Mouse (Mus musculus): ENCODE measurements around the gene Cilp.
"Not testable (repeated sequence)": the region's sequence is repeated elsewhere in the genome, so short reads cannot be mapped to it uniquely, and the experiment has no call there.

Gene Cilp

DNA sequence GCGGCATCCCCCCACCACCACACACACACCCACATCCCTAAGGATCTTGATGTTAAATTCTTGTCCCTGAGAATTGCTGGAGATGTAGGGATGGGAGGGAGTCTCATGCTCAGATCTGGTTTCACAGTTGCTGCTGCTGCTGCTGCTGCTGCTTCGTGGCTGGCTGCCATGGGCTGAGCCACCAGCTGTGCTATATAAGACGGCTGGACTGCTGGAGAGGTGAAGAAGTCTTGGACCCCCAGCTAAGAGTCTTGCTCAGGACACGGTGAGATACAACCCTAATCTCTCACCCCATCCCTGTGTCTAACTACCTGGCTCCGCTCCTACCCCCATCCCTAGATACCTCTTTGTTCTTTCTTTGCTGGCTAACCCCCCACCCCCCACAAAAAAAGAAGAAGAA lies at the start of gene Cilp:
Gene Cilp (plus strand): TSS at position 222 of the 400 bp plus-strand sequence.
- no peak for DNase-seq

DNA sequence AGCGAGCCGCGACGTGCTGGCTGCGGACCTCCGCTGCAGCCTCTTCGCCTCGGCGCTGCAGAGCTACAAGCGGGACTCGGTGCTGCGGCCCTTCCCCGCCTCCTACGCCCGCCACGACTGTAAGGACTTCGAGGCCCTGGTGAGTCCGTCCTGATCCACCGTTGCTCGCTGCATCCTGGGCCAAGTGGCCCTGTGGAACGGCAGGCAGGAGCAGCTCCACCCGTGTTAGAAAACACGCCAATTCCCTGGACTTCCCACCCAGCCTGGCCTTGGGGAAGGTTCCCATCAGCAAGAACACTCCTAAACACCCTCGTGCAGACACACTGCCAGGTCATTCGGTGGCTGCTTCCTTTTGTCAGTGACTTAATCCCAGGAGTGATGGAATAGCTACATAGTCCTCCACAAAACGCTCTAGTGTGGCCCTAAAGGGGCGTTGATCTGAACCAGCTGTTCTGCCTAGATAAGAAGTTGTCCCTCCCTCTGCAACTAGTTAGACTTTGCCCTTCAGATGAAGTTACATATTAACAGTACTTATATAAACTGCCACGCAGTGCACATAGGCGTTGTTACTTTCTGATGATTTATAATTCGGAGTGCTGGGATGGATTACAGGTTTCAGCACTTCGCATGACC lies 49.4 kb upstream of the Cilp start:
- no peak for DNase-seq

DNA sequence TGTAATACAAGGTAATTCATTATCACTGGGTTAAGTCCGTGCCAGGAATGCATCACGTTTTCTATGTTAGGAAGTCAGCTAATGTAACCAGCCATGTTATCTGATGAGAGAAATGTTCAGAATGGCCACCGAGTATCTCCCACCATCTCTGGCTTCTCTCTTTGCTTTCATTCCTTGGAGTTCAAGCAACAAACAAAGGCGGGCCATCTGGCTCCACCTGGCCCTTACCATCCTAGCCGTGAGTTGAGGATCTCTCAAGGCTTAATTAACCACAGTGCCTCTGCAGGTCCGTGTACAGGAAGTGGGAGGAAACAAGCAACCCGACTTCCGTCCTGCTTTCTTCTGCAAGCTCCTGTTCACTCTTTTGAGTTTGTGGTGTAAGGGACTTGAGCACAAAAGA lies 48.0 kb upstream of the Cilp start:
- peak; percentile 42 to 51 for DNase-seq

DNA sequence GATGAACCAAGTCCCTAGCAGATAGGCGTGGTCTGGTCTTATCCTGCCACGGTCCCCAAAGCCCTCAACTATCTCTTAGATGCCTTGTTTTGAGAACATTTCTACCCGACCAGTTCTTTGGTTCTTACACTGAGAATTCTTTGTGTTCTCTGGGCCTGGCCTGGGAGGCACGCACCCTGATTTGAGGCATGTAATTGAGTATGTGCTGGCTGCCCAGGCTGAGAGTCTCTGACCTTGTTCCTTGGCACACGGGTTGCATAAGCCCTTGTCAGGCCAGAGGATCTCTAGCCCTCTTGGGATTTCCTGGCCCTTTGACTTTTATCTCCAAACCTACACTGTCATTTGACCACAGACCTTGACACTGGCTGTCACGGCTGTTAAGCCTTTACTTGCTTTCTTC lies 47.3 kb upstream of the Cilp start:
- peak in 1 of 2 experiments; percentile 23 for DNase-seq

GRCm38 (mm10) chr9:65218916-65219315 lies 46.1 kb upstream of the Cilp start:
- DNase-seq = no peak

GRCm38 (mm10) chr9:65220398-65220797 lies 44.6 kb upstream of the Cilp start:
- DNase-seq = not testable (repeated sequence)

DNA sequence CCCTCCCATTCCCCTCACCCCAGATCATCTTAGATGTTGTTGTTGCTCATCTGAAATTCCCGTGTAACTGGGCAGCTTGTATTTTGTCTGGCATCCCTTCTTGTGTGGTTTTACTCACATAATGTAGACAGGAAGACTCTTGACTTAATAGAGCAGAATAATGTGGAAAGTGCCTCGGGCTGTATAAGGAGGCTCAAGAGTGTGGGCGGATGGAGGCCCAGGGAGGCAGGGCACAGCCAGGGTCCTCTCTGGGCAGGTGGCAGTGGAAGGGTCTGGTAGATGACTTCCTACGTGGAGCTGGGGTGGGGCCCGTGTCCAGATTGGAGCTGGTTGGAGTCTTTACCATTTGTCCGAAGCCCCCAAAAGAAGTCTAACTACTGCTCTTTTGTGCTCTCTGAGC lies 41.1 kb upstream of the Cilp start:
- DNase-seq = no peak

DNA sequence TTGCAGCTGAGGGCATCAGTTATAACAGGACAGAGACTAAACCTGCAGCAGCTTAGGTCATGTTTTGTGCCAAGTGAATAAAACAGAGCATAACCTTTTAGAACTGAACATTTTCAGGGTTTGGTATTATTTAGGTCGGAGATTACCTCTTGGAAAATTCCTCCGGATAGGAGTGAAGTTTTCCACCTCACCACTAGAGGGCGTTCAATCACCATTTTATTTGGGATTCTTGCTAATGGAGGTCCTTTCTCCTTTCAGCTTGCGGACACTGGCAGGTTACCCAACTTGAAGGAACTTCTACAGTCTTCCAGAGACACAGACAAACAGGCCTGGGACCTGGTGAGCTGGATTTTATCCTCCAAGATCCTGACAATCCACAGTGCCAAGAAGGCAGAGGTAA lies 39.2 kb upstream of the Cilp start:
- no peak for DNase-seq

DNA sequence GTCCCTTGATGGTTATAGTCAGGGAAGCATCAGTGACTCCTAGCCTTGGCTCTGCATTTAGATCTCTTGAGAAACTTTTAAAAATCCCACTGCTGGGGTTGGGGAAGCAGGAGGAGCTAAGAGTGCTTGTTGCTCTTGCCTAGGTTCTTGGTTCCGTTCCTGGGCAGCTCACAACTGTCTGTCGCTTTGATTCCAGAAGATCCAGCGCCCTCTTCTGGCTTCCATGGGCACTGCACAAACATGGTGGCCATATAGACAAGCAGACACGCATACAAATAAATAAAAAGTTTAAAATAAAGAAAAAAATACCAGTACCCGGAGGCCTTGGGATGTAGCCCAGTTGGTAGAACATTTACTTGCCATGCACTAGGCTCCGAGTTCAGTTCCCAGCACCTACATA lies 34.7 kb upstream of the Cilp start:
- DNase-seq = no peak

DNA sequence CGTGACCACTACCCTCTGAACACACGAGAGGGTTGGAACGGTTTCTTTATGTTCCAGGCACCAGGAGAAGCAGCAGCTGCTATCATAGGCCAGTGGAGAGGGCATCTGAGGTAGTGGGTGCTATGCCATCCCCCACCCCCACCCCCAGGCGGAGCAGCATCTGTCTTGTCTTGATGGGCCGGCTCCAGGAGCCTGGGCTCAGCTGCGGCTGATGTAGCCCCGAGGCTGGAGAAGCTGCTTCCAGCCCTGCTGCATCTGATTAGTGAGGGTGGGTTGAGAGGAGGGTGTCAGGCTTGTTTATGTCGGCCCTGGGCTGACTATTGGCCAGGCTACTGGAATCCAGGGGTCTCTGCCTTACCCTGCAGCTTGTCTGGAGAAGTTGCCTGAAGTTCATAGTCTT lies 33.7 kb upstream of the Cilp start:
- DNase-seq = no peak

GRCm38 (mm10) chr9:65233243-65233985 lies 31.6 kb upstream of the Cilp start:
- DNase-seq = no peak

DNA sequence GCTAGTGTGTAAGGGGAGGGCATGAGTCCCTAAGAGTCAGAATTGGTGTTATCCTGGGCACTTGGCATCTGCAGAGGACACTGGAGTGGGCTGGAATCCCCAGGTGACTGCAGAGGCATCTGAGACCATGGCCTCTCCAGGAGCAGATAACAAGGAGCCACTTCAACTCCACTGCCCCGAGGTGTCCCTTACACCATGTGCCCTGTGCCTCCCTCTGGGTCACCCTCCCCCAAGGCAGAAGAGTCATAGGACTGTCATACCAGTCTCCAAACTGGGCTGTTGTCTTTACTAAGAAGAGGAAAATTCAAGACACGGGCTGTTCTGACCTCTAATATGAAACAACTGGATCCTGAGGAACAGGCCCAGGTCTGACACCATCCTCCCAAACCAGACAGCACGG lies 30.2 kb upstream of the Cilp start:
- DNase-seq = no peak

DNA sequence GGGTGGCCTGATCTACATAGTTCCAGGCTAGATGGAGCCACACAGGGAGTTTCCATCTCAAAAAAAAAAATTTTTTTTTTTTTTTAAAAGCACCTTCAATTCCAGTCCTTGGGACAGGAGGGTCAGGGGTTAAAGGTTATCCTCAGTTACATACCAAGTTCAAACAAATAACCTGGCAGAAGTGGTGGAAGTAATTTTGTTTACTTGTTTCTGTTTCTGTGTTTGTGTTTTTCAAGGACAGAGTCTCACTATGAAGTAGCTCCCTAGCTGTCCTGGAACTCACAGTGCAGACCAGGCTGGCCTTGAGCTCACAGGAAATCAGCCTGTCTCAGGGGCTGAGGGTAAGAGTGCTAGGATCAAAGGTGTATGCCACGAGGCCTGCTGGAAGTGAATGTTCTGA lies 29.4 kb upstream of the Cilp start:
- no peak for DNase-seq

GRCm38 (mm10) chr9:65237616-65238015 lies 27.4 kb upstream of the Cilp start:
- no peak for DNase-seq

DNA sequence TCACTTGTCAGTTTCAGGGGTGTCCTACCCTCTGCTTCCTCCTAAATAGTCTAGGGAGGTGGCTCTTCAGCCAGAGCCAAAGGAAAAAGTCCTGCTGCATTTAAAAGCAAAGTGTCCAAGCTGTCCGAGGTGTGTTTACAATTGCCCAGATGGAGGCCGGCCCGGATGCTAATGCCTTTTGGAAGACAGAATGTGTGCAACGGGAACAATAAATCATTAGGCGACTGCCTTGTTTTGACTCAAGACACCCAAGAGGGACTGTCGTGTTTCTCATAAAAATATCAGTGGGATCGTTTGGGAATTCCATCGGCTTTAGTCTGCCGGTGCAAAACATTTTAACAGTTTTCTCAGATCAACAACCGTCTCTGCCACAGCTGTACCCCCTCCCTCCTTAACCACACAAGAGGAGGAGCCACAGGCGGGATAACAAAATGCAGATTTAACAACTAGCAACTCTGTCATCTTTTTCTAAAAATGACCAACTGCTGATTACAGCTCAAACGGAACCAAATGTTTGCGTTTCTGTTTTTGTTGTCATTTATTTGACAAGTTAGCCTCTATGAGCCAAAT lies 26.7 kb upstream of the Cilp start:
- peak in 1 of 2 experiments; percentile 23 for DNase-seq

DNA sequence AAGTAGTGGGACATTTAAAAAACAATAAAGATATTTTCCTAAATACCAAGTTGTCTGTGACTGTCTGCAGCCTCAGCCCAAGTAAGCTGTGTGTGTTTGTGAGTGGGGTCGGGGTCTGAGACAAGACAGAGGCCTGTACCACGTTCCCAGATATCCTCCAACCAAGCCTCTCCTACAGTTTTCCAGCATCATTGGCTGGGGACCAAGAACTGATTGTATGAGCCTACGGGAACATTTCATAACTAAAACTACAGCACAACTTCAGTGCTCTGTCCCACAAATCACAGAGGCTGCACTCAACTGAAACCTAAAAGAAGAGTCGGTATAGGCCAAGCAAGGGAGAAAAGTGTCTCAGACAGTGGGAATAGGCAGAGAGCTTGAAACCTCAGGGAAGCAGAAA lies 25.8 kb upstream of the Cilp start:
- DNase-seq = no peak

DNA sequence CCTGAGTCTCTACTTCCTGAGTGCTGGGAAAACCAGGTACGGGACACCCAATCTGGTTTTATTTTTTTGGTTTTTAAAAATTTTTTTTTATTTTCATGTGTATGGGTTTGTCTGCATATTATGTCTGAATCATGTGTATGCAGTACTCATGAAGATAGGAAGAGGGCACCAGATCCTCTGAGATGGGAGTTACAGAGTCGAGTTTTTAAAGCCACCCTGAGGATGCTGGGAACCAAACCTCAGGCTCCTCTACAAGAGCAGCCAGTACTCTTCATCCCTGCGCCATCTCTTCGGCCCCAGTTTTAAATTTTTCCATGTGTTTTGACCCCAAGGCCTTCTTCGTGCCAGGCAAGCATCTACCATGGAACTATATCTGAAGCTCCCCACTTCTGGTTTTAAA lies 25.2 kb upstream of the Cilp start:
- no peak for DNase-seq

DNA sequence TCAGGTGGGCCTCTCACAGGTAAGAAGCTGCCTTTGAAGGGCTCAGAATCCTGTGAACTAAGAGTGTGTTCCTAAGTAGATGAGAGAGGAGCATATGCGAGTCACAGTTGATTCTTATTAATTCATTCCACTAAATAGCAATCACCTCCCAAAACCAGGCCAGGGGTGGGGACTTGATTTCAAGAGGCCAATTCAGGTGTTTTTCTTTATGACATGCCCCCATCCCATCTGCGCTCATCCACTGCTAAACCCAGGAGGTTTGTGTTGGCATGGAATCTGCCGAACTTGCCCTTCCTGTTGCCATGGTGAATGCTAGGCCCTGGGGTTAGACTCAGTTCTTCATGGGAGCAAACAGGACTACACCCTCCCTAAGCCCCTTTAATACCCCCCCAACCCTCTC lies 24.4 kb upstream of the Cilp start:
- DNase-seq = no peak

GRCm38 (mm10) chr9:65241973-65242372 lies 23.0 kb upstream of the Cilp start:
- no peak for DNase-seq

GRCm38 (mm10) chr9:65243249-65243648 lies 21.7 kb upstream of the Cilp start:
- DNase-seq = no peak

DNA sequence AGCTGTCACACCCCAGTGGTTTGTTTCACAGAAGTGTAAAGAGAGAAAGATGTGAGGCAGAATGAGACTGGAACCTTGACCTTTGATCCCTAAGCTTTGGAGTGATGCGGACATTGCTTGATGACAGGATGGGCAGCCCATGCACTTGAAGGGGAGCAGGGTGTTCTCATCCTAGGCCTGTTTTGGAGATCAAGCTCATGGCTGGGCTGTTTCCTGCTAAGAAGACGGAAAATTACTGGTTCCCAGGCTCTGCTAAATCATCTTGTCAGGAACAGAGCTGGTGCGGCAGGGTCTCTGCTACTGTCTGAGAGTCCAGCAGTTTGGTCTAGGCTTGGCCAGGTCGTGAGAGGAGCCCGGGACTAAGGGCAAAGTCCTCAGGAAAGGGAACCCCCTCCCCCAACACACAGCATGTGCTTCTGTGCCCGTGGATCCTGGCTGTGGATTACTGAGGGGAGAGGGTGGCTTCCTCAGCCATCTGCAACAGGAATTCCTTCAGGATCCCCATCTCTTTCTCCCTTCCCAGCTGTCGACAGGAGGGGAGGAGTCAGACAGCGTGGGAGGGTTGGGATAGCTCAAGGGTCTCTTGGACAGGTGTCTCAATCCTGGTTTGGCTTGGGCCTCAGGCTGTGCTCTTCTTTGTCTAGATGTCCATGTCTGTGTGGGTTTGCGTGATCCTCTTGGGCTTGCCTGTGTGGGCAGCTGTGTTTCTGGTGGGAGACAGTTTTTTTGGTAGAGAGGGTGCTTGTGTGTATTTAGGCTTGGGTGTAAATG lies 20.8 kb upstream of the Cilp start:
- no peak for DNase-seq

GRCm38 (mm10) chr9:65247502-65248376 lies 17.2 kb upstream of the Cilp start:
- no peak for DNase-seq

GRCm38 (mm10) chr9:65248377-65248690 lies 16.6 kb upstream of the Cilp start:
- peak; percentile 22 to 48 for DNase-seq
